Mouse (Mus musculus) retina, postnatal 1 day (tissue): ENCODE measurements at regions not wholly inside any gene's neighbourhood (a gene's known extent, or its start where the extent isn't known, plus 50 kb on each side); places are given as distances from the start of the nearest gene placed in this dataset.

Source experiments
- DNase-seq: peaks from one replicate; pipeline ENCODE4 v3.0.0-alpha.2; 2012

- no peak for DNase-seq
Observed at GRCm38 (mm10) chr9:116365016-116365685, 190.0 kb upstream of the Tgfbr2 start.

GRCm38 (mm10) chr9:116361092-116361491 is 185.9 kb upstream of the Tgfbr2 start:
- DNase-seq, result no peak

GRCm38 (mm10) chr9:116354056-116354732 is 179.0 kb upstream of the Tgfbr2 start:
- DNase-seq, result peak; percentile 20

- DNase-seq, result no peak
Observed at GRCm38 (mm10) chr9:116352801-116353494, 177.8 kb upstream of the Tgfbr2 start.

GRCm38 (mm10) chr9:116350804-116351547 is 175.8 kb upstream of the Tgfbr2 start:
- peak; percentile 17 for DNase-seq

- DNase-seq, result no peak
Observed at GRCm38 (mm10) chr9:116347021-116347420, 171.9 kb upstream of the Tgfbr2 start.

GRCm38 (mm10) chr9:116346495-116346894 is 171.3 kb upstream of the Tgfbr2 start:
- DNase-seq, result no peak

- DNase-seq, result no peak
Observed at GRCm38 (mm10) chr9:116343086-116343481, 167.9 kb upstream of the Tgfbr2 start.

GRCm38 (mm10) chr9:116342446-116343085 is 167.4 kb upstream of the Tgfbr2 start:
- no peak for DNase-seq

GRCm38 (mm10) chr9:116342009-116342408 is 166.8 kb upstream of the Tgfbr2 start:
- no peak for DNase-seq

- DNase-seq, result no peak
Observed at GRCm38 (mm10) chr9:116340952-116341351, 165.8 kb upstream of the Tgfbr2 start.

- DNase-seq, result no peak
Observed at GRCm38 (mm10) chr9:116338729-116339100, 163.6 kb upstream of the Tgfbr2 start.

GRCm38 (mm10) chr9:116338093-116338728 is 163.1 kb upstream of the Tgfbr2 start:
- DNase-seq, result no peak

GRCm38 (mm10) chr9:116337446-116338010 is 162.4 kb upstream of the Tgfbr2 start:
- DNase-seq, result no peak

GRCm38 (mm10) chr9:116335561-116336478 is 160.7 kb upstream of the Tgfbr2 start:
- peak; percentile 18 for DNase-seq

- no peak for DNase-seq
Observed at GRCm38 (mm10) chr9:116333956-116334463, 158.8 kb upstream of the Tgfbr2 start.

- no peak for DNase-seq
Observed at GRCm38 (mm10) chr9:116332485-116333118, 157.4 kb upstream of the Tgfbr2 start.

- DNase-seq, result no peak
Observed at GRCm38 (mm10) chr9:116331406-116331805, 156.2 kb upstream of the Tgfbr2 start.

GRCm38 (mm10) chr9:116330796-116331195 is 155.6 kb upstream of the Tgfbr2 start:
- no peak for DNase-seq

GRCm38 (mm10) chr9:116329147-116329546 is 154.0 kb upstream of the Tgfbr2 start:
- no peak for DNase-seq
